22 mouse cellular contexts compared by ENCODE assay signal in genomic region chr3:134578759-134579158, GRCm38 (mm10).
DNase-seq lines count a peak whose midpoint lies in the region; ATAC-seq and TF ChIP-seq lines count a peak whose summit lies in the region.
"Had no signal": no experiment of that assay in that cellular context is flagged by ENCODE, and none has a peak within 500 bp of the region (broad histone marks: within the 10 kb centered on the region; RNA-seq: fewer than 3 reads in every experiment).

No protein-coding gene starts in this region.

- TF ChIP-seq CTCF in midbrain, postnatal 0 days (IDR thresholded peaks at IDR 0.05) = no peak

- no peak overlapping the region for H3K9ac ChIP-seq in hindbrain, embryonic 11.5 days (ENCODE audit: low read depth, low read length)
- no peak overlapping the region for H3K9ac ChIP-seq in hindbrain, embryonic 13.5 days
- H3K9ac ChIP-seq in midbrain, embryonic 11.5 days (ENCODE audit: low read length) = no peak overlapping the region
- H3K9ac ChIP-seq in midbrain, embryonic 16.5 days (ENCODE audit: low read depth, low read length) = no peak overlapping the region
- no peak overlapping the region for H3K9ac ChIP-seq in midbrain, embryonic 13.5 days (replicated peaks)
- H3K9ac ChIP-seq in midbrain, postnatal 0 days (replicated peaks; ENCODE audit: low read length, poor library complexity, severe bottlenecking) = no peak overlapping the region
- H3K9ac ChIP-seq: embryonic facial prominence, embryonic 13.5 days; embryonic facial prominence, embryonic 15.5 days; forebrain, embryonic 12.5 days had no signal

- no peak for DNase-seq in hindbrain, embryonic 11.5 days (ENCODE audit: low spot score)
- no peak for DNase-seq in midbrain, embryonic 11.5 days (ENCODE audit: low spot score, missing footprints)
- DNase-seq in midbrain, postnatal 0 days (ENCODE audit: low spot score) = no peak
- DNase-seq: adrenal gland, adult 2 months; adrenal gland, postnatal 10 days; adrenal gland, postnatal 25 days; cerebellum, adult 11 months; cerebellum, adult 18-20 months; cerebellum, adult 8-10 months; cerebellum, adult 9-11 months; cerebellum, postnatal 14 days; cerebellum, postnatal 36 days; embryo, embryonic 11 days had no signal

- no peaks in the 10 kb centered on the region for H3K36me3 ChIP-seq in hindbrain, embryonic 11.5 days (ENCODE audit: control insufficient read depth, insufficient read depth, low read length)
- no peaks in the 10 kb centered on the region for H3K36me3 ChIP-seq in hindbrain, embryonic 13.5 days
- H3K36me3 ChIP-seq in midbrain, embryonic 11.5 days (ENCODE audit: control insufficient read depth, insufficient read depth, low read length) = no peaks in the 10 kb centered on the region
- H3K36me3 ChIP-seq in midbrain, embryonic 16.5 days (ENCODE audit: control insufficient read depth, insufficient read depth, low read length) = no peaks in the 10 kb centered on the region
- no peaks in the 10 kb centered on the region for H3K36me3 ChIP-seq in midbrain, embryonic 13.5 days
- H3K36me3 ChIP-seq in midbrain, postnatal 0 days (ENCODE audit: insufficient read depth, low read length) = no peaks in the 10 kb centered on the region
- H3K36me3 ChIP-seq: embryonic facial prominence, embryonic 13.5 days; embryonic facial prominence, embryonic 15.5 days; forebrain, embryonic 12.5 days had no signal

- 0 out of 2 replicates have a peak, but pooled peaks have one; percentile 45 for ATAC-seq in hindbrain, embryonic 11.5 days (ENCODE audit: low FRiP score)
- no peak for ATAC-seq in hindbrain, embryonic 13.5 days (ENCODE audit: low FRiP score)
- peak; percentile 54; the same call in 1 of the 2 replicates for ATAC-seq in midbrain, embryonic 11.5 days (ENCODE audit: low FRiP score)
- no peak for ATAC-seq in midbrain, embryonic 16.5 days
- peak; percentile 37; the same call in 1 of the 2 replicates for ATAC-seq in midbrain, embryonic 13.5 days
- no peak for ATAC-seq in midbrain, postnatal 0 days (ENCODE audit: low FRiP score)
- ATAC-seq: forebrain, embryonic 14.5 days; forebrain, embryonic 16.5 days had no signal

- WGBS in hindbrain, embryonic 11.5 days = 93% methylated on average over 3 of the region's 3 CpGs
- 100% methylated on average over 3 of the region's 3 CpGs for WGBS in hindbrain, embryonic 13.5 days
- 94% methylated on average over 3 of the region's 3 CpGs for WGBS in midbrain, embryonic 11.5 days
- WGBS in midbrain, embryonic 16.5 days = 100% methylated on average over 3 of the region's 3 CpGs
- WGBS in midbrain, embryonic 13.5 days = 90% methylated on average over 3 of the region's 3 CpGs
- WGBS in midbrain, postnatal 0 days = 92% methylated on average over 3 of the region's 3 CpGs

- no peaks in the 10 kb centered on the region for H3K27me3 ChIP-seq in hindbrain, embryonic 11.5 days (ENCODE audit: control insufficient read depth, insufficient read depth, low read length)
- H3K27me3 ChIP-seq in hindbrain, embryonic 13.5 days = no peaks in the 10 kb centered on the region
- no peaks in the 10 kb centered on the region for H3K27me3 ChIP-seq in midbrain, embryonic 11.5 days (ENCODE audit: control insufficient read depth, insufficient read depth, low read length)
- H3K27me3 ChIP-seq in midbrain, embryonic 16.5 days (ENCODE audit: control insufficient read depth, insufficient read depth, low read depth, low read length) = no peaks in the 10 kb centered on the region
- no peaks in the 10 kb centered on the region for H3K27me3 ChIP-seq in midbrain, embryonic 13.5 days
- H3K27me3 ChIP-seq in midbrain, postnatal 0 days (ENCODE audit: insufficient read depth, low read length) = no peaks in the 10 kb centered on the region
- H3K27me3 ChIP-seq: embryonic facial prominence, embryonic 13.5 days; embryonic facial prominence, embryonic 15.5 days; forebrain, embryonic 12.5 days had no signal

- no peaks in the 10 kb centered on the region for H3K9me3 ChIP-seq in hindbrain, embryonic 11.5 days (ENCODE audit: control insufficient read depth, low read length)
- no peaks in the 10 kb centered on the region for H3K9me3 ChIP-seq in hindbrain, embryonic 13.5 days
- no peaks in the 10 kb centered on the region; the same call in 1 of the 2 replicates for H3K9me3 ChIP-seq in midbrain, embryonic 11.5 days (ENCODE audit: control insufficient read depth, low read length)
- 0 out of 2 replicates have a peak, but pooled peaks cover 2% of the 10 kb centered on the region for H3K9me3 ChIP-seq in midbrain, embryonic 16.5 days (replicated peaks; ENCODE audit: control insufficient read depth, low read length, poor library complexity, severe bottlenecking)
- H3K9me3 ChIP-seq in midbrain, embryonic 13.5 days = no peaks in the 10 kb centered on the region; the same call in 1 of the 2 replicates
- no peaks in the 10 kb centered on the region for H3K9me3 ChIP-seq in midbrain, postnatal 0 days (ENCODE audit: low read length)
- H3K9me3 ChIP-seq: embryonic facial prominence, embryonic 13.5 days; embryonic facial prominence, embryonic 15.5 days; forebrain, embryonic 12.5 days had no signal

- H3K27ac ChIP-seq in hindbrain, embryonic 11.5 days (ENCODE audit: low read depth, low read length) = no peak overlapping the region
- H3K27ac ChIP-seq in hindbrain, embryonic 13.5 days = no peak overlapping the region
- H3K27ac ChIP-seq in midbrain, embryonic 11.5 days (ENCODE audit: low read depth, low read length) = no peak overlapping the region
- H3K27ac ChIP-seq in midbrain, embryonic 16.5 days (ENCODE audit: low read length) = no peak overlapping the region
- H3K27ac ChIP-seq in midbrain, embryonic 13.5 days = no peak overlapping the region
- no peak overlapping the region for H3K27ac ChIP-seq in midbrain, postnatal 0 days (ENCODE audit: low read depth, low read length)
- H3K27ac ChIP-seq: embryonic facial prominence, embryonic 13.5 days; embryonic facial prominence, embryonic 15.5 days; forebrain, embryonic 12.5 days had no signal

- H3K4me3 ChIP-seq in hindbrain, embryonic 11.5 days (ENCODE audit: low read depth, low read length) = no peak overlapping the region
- no peak overlapping the region for H3K4me3 ChIP-seq in hindbrain, embryonic 13.5 days
- H3K4me3 ChIP-seq in midbrain, embryonic 11.5 days (ENCODE audit: low read depth, low read length) = no peak overlapping the region
- H3K4me3 ChIP-seq in midbrain, embryonic 16.5 days (ENCODE audit: low read depth, low read length) = no peak overlapping the region
- H3K4me3 ChIP-seq in midbrain, embryonic 13.5 days (replicated peaks) = no peak overlapping the region
- no peak overlapping the region for H3K4me3 ChIP-seq in midbrain, postnatal 0 days (ENCODE audit: low read depth, low read length)
- H3K4me3 ChIP-seq: embryonic facial prominence, embryonic 13.5 days; embryonic facial prominence, embryonic 15.5 days; erythroblast, embryonic 14.5 days; forebrain, embryonic 12.5 days had no signal

- no peak overlapping the region for H3K4me2 ChIP-seq in hindbrain, embryonic 11.5 days (replicated peaks; ENCODE audit: low read depth, low read length)
- H3K4me2 ChIP-seq in hindbrain, embryonic 13.5 days = no peak overlapping the region
- H3K4me2 ChIP-seq in midbrain, embryonic 11.5 days = no peak overlapping the region
- no peak overlapping the region for H3K4me2 ChIP-seq in midbrain, embryonic 16.5 days (ENCODE audit: low read length)
- H3K4me2 ChIP-seq in midbrain, embryonic 13.5 days (replicated peaks) = no peak overlapping the region
- no peak overlapping the region for H3K4me2 ChIP-seq in midbrain, postnatal 0 days (ENCODE audit: low read depth, low read length, poor library complexity, severe bottlenecking)
- H3K4me2 ChIP-seq: embryonic facial prominence, embryonic 13.5 days; embryonic facial prominence, embryonic 15.5 days; forebrain, embryonic 12.5 days had no signal

- no peaks in the 10 kb centered on the region for H3K4me1 ChIP-seq in hindbrain, embryonic 11.5 days (replicated peaks; ENCODE audit: control insufficient read depth, insufficient read depth, low read length)
- H3K4me1 ChIP-seq in hindbrain, embryonic 13.5 days (replicated peaks) = no peaks in the 10 kb centered on the region
- H3K4me1 ChIP-seq in midbrain, embryonic 11.5 days (ENCODE audit: control insufficient read depth, insufficient read depth, low read length) = no peaks in the 10 kb centered on the region
- H3K4me1 ChIP-seq in midbrain, embryonic 16.5 days (ENCODE audit: control insufficient read depth, insufficient read depth, low read length) = no peaks in the 10 kb centered on the region
- no peaks in the 10 kb centered on the region for H3K4me1 ChIP-seq in midbrain, embryonic 13.5 days (replicated peaks)
- H3K4me1 ChIP-seq in midbrain, postnatal 0 days (ENCODE audit: insufficient read depth, low read length) = no peaks in the 10 kb centered on the region
- H3K4me1 ChIP-seq: embryonic facial prominence, embryonic 13.5 days; embryonic facial prominence, embryonic 15.5 days; forebrain, embryonic 12.5 days had no signal

Comparison
In these comparisons a context has a peak if more than half of its experiments do, and no peak if none do; other contexts are left out.
1. ATAC-seq: peak in hindbrain, embryonic 11.5 days (single experiment), midbrain, embryonic 11.5 days (single experiment) and midbrain, embryonic 13.5 days (single experiment); none in hindbrain, embryonic 13.5 days (single experiment), midbrain, embryonic 16.5 days (single experiment) and midbrain, postnatal 0 days (single experiment).